In the genomic region with DNA sequence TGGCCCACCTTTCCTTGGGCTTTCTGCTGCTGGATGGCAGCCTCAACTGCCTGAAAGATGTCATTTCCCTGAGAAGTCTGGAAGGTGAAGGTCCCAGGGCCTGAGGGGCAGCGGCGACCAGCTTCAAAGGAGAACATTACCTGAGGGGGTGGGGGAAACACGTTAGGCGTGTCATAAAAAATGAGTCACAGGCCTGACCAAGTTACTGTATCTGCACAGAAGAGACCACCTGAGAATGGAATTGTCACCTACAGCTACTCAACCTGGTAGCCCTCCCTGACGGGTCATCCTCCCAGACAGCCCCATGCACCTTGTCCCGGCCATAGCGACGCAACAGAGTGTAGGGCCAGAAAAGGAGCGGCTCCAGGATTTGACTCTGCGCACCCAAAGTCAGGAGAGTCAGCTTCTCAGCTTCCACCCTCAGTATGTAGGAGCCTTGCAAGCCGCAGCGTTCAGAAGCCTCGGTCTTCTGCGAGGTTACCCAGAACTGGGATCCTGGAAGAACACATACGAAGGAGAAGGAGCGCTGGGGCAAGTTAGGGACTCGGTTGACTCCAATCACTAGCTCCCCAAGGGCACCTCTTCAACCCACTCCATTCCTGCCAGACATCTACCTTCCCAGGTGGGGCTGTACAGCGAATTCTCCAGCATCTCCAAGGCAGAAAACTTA, we compare ENCODE assay signal across 7 mouse cellular contexts. TPM values are rescaled to one million over a fixed set of nuclear protein-coding genes. Genes with fewer than 3 reads are reported as not detected.
DNase-seq lines count a peak whose midpoint lies in the region; ATAC-seq and TF ChIP-seq lines count a peak whose summit lies in the region.

No protein-coding gene starts in this region.

- no peak for DNase-seq in neural tube, embryonic 11.5 days (ENCODE audit: low spot score)
- DNase-seq in neural tube, embryonic 10.5 days (ENCODE audit: extremely low spot score, low spot score): no peak
- DNase-seq in stomach, postnatal 0 days (ENCODE audit: low spot score): no peak
- DNase-seq in layer of hippocampus, adult 18-20 months (ENCODE audit: low spot score in 2 of 2): no peak
- DNase-seq in urinary bladder, postnatal 14 days (ENCODE audit: low spot score): no peak

- TF ChIP-seq EP300 in stomach, postnatal 0 days (optimal IDR thresholded peaks at IDR 0.05): no peak

- H3K27ac ChIP-seq in neural tube, embryonic 11.5 days (ENCODE audit: low read depth, low read length): no peak overlapping the region
- H3K27ac ChIP-seq in forebrain, embryonic 13.5 days: no peak overlapping the region
- no peak overlapping the region for H3K27ac ChIP-seq in limb, embryonic 15.5 days
- no peak overlapping the region for H3K27ac ChIP-seq in stomach, postnatal 0 days (replicated peaks)

- no peaks in the 10 kb centered on the region for H3K9me3 ChIP-seq in neural tube, embryonic 11.5 days (ENCODE audit: control insufficient read depth, low read length)
- no peaks in the 10 kb centered on the region for H3K9me3 ChIP-seq in forebrain, embryonic 13.5 days (replicated peaks)
- H3K9me3 ChIP-seq in limb, embryonic 15.5 days: no peaks in the 10 kb centered on the region
- H3K9me3 ChIP-seq in stomach, postnatal 0 days (ENCODE audit: control insufficient read depth, low read length): no peaks in the 10 kb centered on the region

- no peak for ATAC-seq in neural tube, embryonic 11.5 days (ENCODE audit: insufficient read depth, low FRiP score, low TSS enrichment)
- no peak for ATAC-seq in forebrain, embryonic 13.5 days
- ATAC-seq in limb, embryonic 15.5 days (ENCODE audit: insufficient number of reproducible peaks, low FRiP score, low TSS enrichment, low read depth): no peak
- ATAC-seq in stomach, postnatal 0 days (ENCODE audit: low FRiP score, low TSS enrichment): no peak

- H3K4me2 ChIP-seq in neural tube, embryonic 11.5 days (ENCODE audit: low read depth): peak overlapping the region; percentile 85
- H3K4me2 ChIP-seq in forebrain, embryonic 13.5 days: peak overlapping the region; percentile 70
- peak overlapping the region; percentile 80 for H3K4me2 ChIP-seq in limb, embryonic 15.5 days
- H3K4me2 ChIP-seq in stomach, postnatal 0 days (replicated peaks; ENCODE audit: low read depth): peak overlapping the region; percentile 80

- H3K36me3 ChIP-seq in neural tube, embryonic 11.5 days (ENCODE audit: control insufficient read depth, insufficient read depth, low read length): no peaks in the 10 kb centered on the region
- no peaks in the 10 kb centered on the region for H3K36me3 ChIP-seq in forebrain, embryonic 13.5 days (ENCODE audit: poor library complexity, severe bottlenecking)
- H3K36me3 ChIP-seq in limb, embryonic 15.5 days: 0 out of 2 replicates have a peak, but pooled peaks cover 4% of the 10 kb centered on the region
- no peaks in the 10 kb centered on the region for H3K36me3 ChIP-seq in stomach, postnatal 0 days (ENCODE audit: control insufficient read depth, insufficient read depth, low read length)

- peaks cover 22% of the 10 kb centered on the region for H3K27me3 ChIP-seq in neural tube, embryonic 11.5 days (ENCODE audit: control insufficient read depth, insufficient read depth, low read length)
- peaks cover 47% of the 10 kb centered on the region for H3K27me3 ChIP-seq in forebrain, embryonic 13.5 days
- peaks cover 8% of the 10 kb centered on the region for H3K27me3 ChIP-seq in limb, embryonic 15.5 days
- H3K27me3 ChIP-seq in stomach, postnatal 0 days (ENCODE audit: control insufficient read depth, insufficient read depth, low read length): no peaks in the 10 kb centered on the region

- H3K9ac ChIP-seq in neural tube, embryonic 11.5 days (ENCODE audit: low read length): no peak overlapping the region
- peak overlapping the region; percentile 60; the same call in 1 of the 2 replicates for H3K9ac ChIP-seq in forebrain, embryonic 13.5 days
- H3K9ac ChIP-seq in limb, embryonic 15.5 days: peak overlapping the region; percentile 44; the same call in 1 of the 2 replicates
- peak overlapping the region; percentile 68 for H3K9ac ChIP-seq in stomach, postnatal 0 days (ENCODE audit: low read length)

- H3K4me3 ChIP-seq in neural tube, embryonic 11.5 days (ENCODE audit: low read depth, low read length): peak overlapping the region; percentile 46
- H3K4me3 ChIP-seq in forebrain, embryonic 13.5 days: peak overlapping the region; percentile 55
- peak overlapping the region; percentile 61 for H3K4me3 ChIP-seq in limb, embryonic 15.5 days
- H3K4me3 ChIP-seq in stomach, postnatal 0 days (ENCODE audit: low read depth, low read length): peak overlapping the region; percentile 65

- H3K4me1 ChIP-seq in neural tube, embryonic 11.5 days (ENCODE audit: control insufficient read depth, insufficient read depth, low read length): peaks cover 7% of the 10 kb centered on the region; the same call in 1 of the 2 replicates
- H3K4me1 ChIP-seq in forebrain, embryonic 13.5 days: peaks cover 33% of the 10 kb centered on the region
- peaks cover 64% of the 10 kb centered on the region for H3K4me1 ChIP-seq in limb, embryonic 15.5 days
- no peaks in the 10 kb centered on the region for H3K4me1 ChIP-seq in stomach, postnatal 0 days (replicated peaks; ENCODE audit: control insufficient read depth, insufficient read depth)

- WGBS in neural tube, embryonic 11.5 days: 18% methylated on average over 18 of the region's 18 CpGs
- WGBS in forebrain, embryonic 13.5 days: 21% methylated on average over 18 of the region's 18 CpGs
- 26% methylated on average over 18 of the region's 18 CpGs for WGBS in limb, embryonic 15.5 days
- WGBS in stomach, postnatal 0 days: 53% methylated on average over 18 of the region's 18 CpGs

- no peak for TF ChIP-seq CTCF in stomach, postnatal 0 days (IDR thresholded peaks at IDR 0.05; ENCODE audit: low read depth)

RNA-seq across cellular contexts. Expression of gene Dok1, which starts 1.2 kb away (rescaled TPM):
- 5.6 and 7.1 TPM in 2 replicates for polyA plus RNA-seq in neural tube, embryonic 11.5 days (2014; fragmentation: Nextera tagmentation; extraction: Ambion mirVana)
- 2.8 and 3.8 TPM in 2 replicates for polyA plus RNA-seq in forebrain, embryonic 13.5 days (2015; fragmentation: Nextera tagmentation; extraction: Ambion mirVana)
- polyA plus RNA-seq in limb, embryonic 15.5 days (2015; fragmentation: Nextera tagmentation; extraction: Ambion mirVana): 13.1 and 15.7 TPM in 2 replicates
- 8.3 TPM in 2 replicates for polyA plus RNA-seq in stomach, postnatal 0 days (2015; fragmentation: Nextera tagmentation; extraction: Ambion mirVana)
- 1 to 10 TPM; 3.8 to 4.3 TPM for total RNA-seq in layer of hippocampus, adult 18-20 months (2021)

RNA-seq across cellular contexts. Expression of gene Loxl3, which starts 1.9 kb away (rescaled TPM):
- polyA plus RNA-seq in neural tube, embryonic 11.5 days (2014; fragmentation: Nextera tagmentation; extraction: Ambion mirVana): 6.7 and 9.2 TPM in 2 replicates
- polyA plus RNA-seq in forebrain, embryonic 13.5 days (2015; fragmentation: Nextera tagmentation; extraction: Ambion mirVana): 5.4 and 6.2 TPM in 2 replicates
- 31.2 and 34.9 TPM in 2 replicates for polyA plus RNA-seq in limb, embryonic 15.5 days (2015; fragmentation: Nextera tagmentation; extraction: Ambion mirVana)
- 5.5 and 6.1 TPM in 2 replicates for polyA plus RNA-seq in stomach, postnatal 0 days (2015; fragmentation: Nextera tagmentation; extraction: Ambion mirVana)
- 1 to 10 TPM; 2.5 to 2.8 TPM for total RNA-seq in layer of hippocampus, adult 18-20 months (2021)

RNA-seq across cellular contexts. Expression of gene Aup1, which starts 22.3 kb away (rescaled TPM):
- 122 TPM in 2 replicates for polyA plus RNA-seq in neural tube, embryonic 11.5 days (2014; fragmentation: Nextera tagmentation; extraction: Ambion mirVana)
- polyA plus RNA-seq in forebrain, embryonic 13.5 days (2015; fragmentation: Nextera tagmentation; extraction: Ambion mirVana): 144 and 154 TPM in 2 replicates
- 181 and 186 TPM in 2 replicates for polyA plus RNA-seq in limb, embryonic 15.5 days (2015; fragmentation: Nextera tagmentation; extraction: Ambion mirVana)
- polyA plus RNA-seq in stomach, postnatal 0 days (2015; fragmentation: Nextera tagmentation; extraction: Ambion mirVana): 135 and 150 TPM in 2 replicates
- 100 to 1,000 TPM; 125 to 137 TPM for total RNA-seq in layer of hippocampus, adult 18-20 months (2021)

RNA-seq across cellular contexts. Expression of gene Htra2, which starts 23.0 kb away (rescaled TPM):
- 33.2 and 34.1 TPM in 2 replicates for polyA plus RNA-seq in neural tube, embryonic 11.5 days (2014; fragmentation: Nextera tagmentation; extraction: Ambion mirVana)
- 60.6 and 65.8 TPM in 2 replicates for polyA plus RNA-seq in forebrain, embryonic 13.5 days (2015; fragmentation: Nextera tagmentation; extraction: Ambion mirVana)
- polyA plus RNA-seq in limb, embryonic 15.5 days (2015; fragmentation: Nextera tagmentation; extraction: Ambion mirVana): 64.6 and 70.6 TPM in 2 replicates
- polyA plus RNA-seq in stomach, postnatal 0 days (2015; fragmentation: Nextera tagmentation; extraction: Ambion mirVana): 31.3 and 35.7 TPM in 2 replicates
- total RNA-seq in layer of hippocampus, adult 18-20 months (2021): 10 to 100 TPM; 43.3 to 47.7 TPM

RNA-seq across cellular contexts. Expression of gene Dqx1, which starts 25.6 kb away (rescaled TPM):
- 1.4 and 1.6 TPM in 2 replicates for polyA plus RNA-seq in neural tube, embryonic 11.5 days (2014; fragmentation: Nextera tagmentation; extraction: Ambion mirVana)
- polyA plus RNA-seq in forebrain, embryonic 13.5 days (2015; fragmentation: Nextera tagmentation; extraction: Ambion mirVana): 0.53 and 0.59 TPM in 2 replicates
- 0.57 and 1.3 TPM in 2 replicates for polyA plus RNA-seq in limb, embryonic 15.5 days (2015; fragmentation: Nextera tagmentation; extraction: Ambion mirVana)
- 5.4 and 5.8 TPM in 2 replicates for polyA plus RNA-seq in stomach, postnatal 0 days (2015; fragmentation: Nextera tagmentation; extraction: Ambion mirVana)
- total RNA-seq in layer of hippocampus, adult 18-20 months (2021): under 1 TPM; 0.50 to 0.61 TPM
